Mouse (Mus musculus) midbrain, postnatal 0 days (tissue): ENCODE measurements around the gene Lrrc58. TPM values are rescaled to one million over a fixed set of nuclear protein-coding genes. Genes with fewer than 3 reads are reported as not detected.

Experiments
- ATAC-seq: fragments of 200-750 bp; cut with Nextera tagmentation; 2 replicates; pipeline ENCODE4 v1.8.0; 2017; ENCODE audit warnings: moderate number of reproducible peaks, mild to moderate bottlenecking, moderate TSS enrichment, moderate library complexity; ENCODE audit not compliant: low FRiP score
- DNase-seq: peaks from one replicate; pipeline ENCODE4 v3.0.0-alpha.2; 2015; ENCODE audit warnings: low spot score
- H3K27ac ChIP-seq: fragments of 300-500 bp; sonication (generic); 2 replicates; pipeline ENCODE4 v1.5.1; 2014; ENCODE audit warnings: low read depth, mild to moderate bottlenecking, low read length, mixed read lengths
- H3K27me3 ChIP-seq: fragments of 300-500 bp; sonication (generic); 2 replicates; pipeline ENCODE4 v1.6.1; 2014; ENCODE audit warnings: low read length, control low read depth, mixed read lengths; ENCODE audit not compliant: insufficient read depth
- H3K36me3 ChIP-seq: fragments of 300-500 bp; sonication (generic); 2 replicates; pipeline ENCODE4 v1.6.1; 2014; ENCODE audit warnings: low read length, control low read depth, mixed read lengths; ENCODE audit not compliant: insufficient read depth
- H3K4me1 ChIP-seq: fragments of 300-500 bp; sonication (generic); 2 replicates; pipeline ENCODE4 v1.6.1; 2014; ENCODE audit warnings: mild to moderate bottlenecking, control low read depth, antibody characterized with exemption, low read length, mixed read lengths; ENCODE audit not compliant: insufficient read depth
- H3K4me2 ChIP-seq: fragments of 300-500 bp; sonication (generic); 2 replicates; pipeline ENCODE4 v1.6.1; 2014; ENCODE audit warnings: low read depth, mild to moderate bottlenecking, low read length, mixed read lengths; ENCODE audit not compliant: poor library complexity, severe bottlenecking
- H3K4me3 ChIP-seq: fragments of 300-500 bp; sonication (generic); 2 replicates; pipeline ENCODE4 v1.5.1; 2014; ENCODE audit warnings: low read depth, mild to moderate bottlenecking, low read length, moderate library complexity
- H3K9ac ChIP-seq: fragments of 300-500 bp; sonication (generic); replicated peaks from 2 replicates; pipeline ENCODE4 v1.6.1; 2014; ENCODE audit warnings: mild to moderate bottlenecking, low read length, moderate library complexity, mixed read lengths; ENCODE audit not compliant: poor library complexity, severe bottlenecking
- H3K9me3 ChIP-seq: fragments of 300-500 bp; sonication (generic); 2 replicates; pipeline ENCODE4 v1.6.1; 2016; ENCODE audit warnings: low read length, control low read depth
- CTCF ChIP-seq: IDR thresholded peaks from 2 replicates; pipeline ENCODE4 v1.5.1; 2016; ENCODE audit warnings: antibody characterized with exemption, mild to moderate bottlenecking
- WGBS: fragments of 180-500 bp; shearing (Covaris S2); extraction: QIAGEN DNeasy Blood & Tissue Kit; methylation state at CpG from one replicate; pipeline ENCODE4 v1.1.7; 2014; 5-methylcytosine and 5-hydroxymethylcytosine counted together
- polyA plus RNA-seq: library from polyadenylated mRNA; unstranded; fragments of >200 nt; fragmentation: Nextera tagmentation; extraction: Ambion mirVana; gene quantifications from 2 replicates; pipeline ENCODE4 v1.2.1, GENCODE M21; 2015
- total RNA-seq: library from RNA; depleted of rRNA; stranded (reverse); fragments of >200 nt; gene quantifications from 2 replicates; pipeline ENCODE4 v1.2.3, GENCODE M21; 2014

Lrrc58 gene
- total and polyA plus RNA-seq, 2 experiments from 2014 or later = 46.1 to 88.2 TPM

DNA sequence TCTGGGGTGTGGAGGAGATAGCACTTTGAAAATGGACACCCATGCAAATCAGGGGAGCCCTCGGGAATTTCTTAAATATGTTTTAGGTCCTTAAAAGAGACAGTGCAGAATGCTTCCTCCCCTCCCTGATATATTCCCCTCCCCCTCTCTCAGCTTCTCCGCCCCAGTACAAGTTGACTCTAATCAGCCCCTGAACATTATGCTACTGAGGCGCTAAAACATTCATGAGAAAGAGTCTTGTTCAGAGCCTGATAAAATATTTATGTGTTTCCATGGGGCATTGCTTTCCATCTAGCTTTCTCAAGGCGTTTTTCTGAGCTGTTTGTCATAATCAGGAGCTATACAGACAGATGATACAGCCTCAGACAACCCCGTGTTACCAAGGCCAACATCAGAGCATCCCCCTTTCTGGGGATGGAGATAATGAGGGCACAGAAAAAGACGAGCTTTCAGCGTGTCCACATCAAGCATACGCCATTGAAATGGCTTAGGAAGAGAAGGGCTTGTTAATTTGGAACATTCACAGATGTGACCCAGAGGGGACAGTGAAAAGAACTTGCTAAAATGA is 52.7 kb downstream of the Lrrc58 start:
- H3K36me3 ChIP-seq = no peaks in the 10 kb centered on the region
- no peaks in the 10 kb centered on the region for H3K27me3 ChIP-seq
- H3K9me3 ChIP-seq = no peaks in the 10 kb centered on the region
- no peak overlapping the region for H3K9ac ChIP-seq
- no peak for TF ChIP-seq CTCF
- no peak overlapping the region for H3K4me3 ChIP-seq
- no peak overlapping the region for H3K4me2 ChIP-seq
- no peak for DNase-seq
- peak; percentile 66; the same call in 1 of the 2 replicates for ATAC-seq
- 22% methylated on average over 8 of the region's 8 CpGs for WGBS
- H3K4me1 ChIP-seq = peaks cover 5% of the 10 kb centered on the region; the same call in 1 of the 2 replicates
- H3K27ac ChIP-seq = peak overlapping the region; percentile 47; the same call in 1 of the 2 replicates

- 14% methylated on average over 7 of the region's 7 CpGs for WGBS
- Histone ChIP-seq H3K4me2 (peak overlapping the region; percentile 24), H3K4me1 (no peaks in the 10 kb centered on the region), H3K4me3 (no peak overlapping the region), H3K9ac (no peak overlapping the region), H3K36me3 (no peaks in the 10 kb centered on the region), H3K27ac (peak overlapping the region; percentile 59; the same call in 1 of the 2 replicates), H3K27me3 (no peaks in the 10 kb centered on the region), H3K9me3 (no peaks in the 10 kb centered on the region)
- ATAC-seq = peak; percentile 44; the same call in 1 of the 2 replicates
- DNase-seq = peak; percentile 63
- no peak for TF ChIP-seq CTCF
Measured at GRCm38 (mm10) chr16:37926087-37926486, 57.9 kb downstream of the Lrrc58 start.

DNA sequence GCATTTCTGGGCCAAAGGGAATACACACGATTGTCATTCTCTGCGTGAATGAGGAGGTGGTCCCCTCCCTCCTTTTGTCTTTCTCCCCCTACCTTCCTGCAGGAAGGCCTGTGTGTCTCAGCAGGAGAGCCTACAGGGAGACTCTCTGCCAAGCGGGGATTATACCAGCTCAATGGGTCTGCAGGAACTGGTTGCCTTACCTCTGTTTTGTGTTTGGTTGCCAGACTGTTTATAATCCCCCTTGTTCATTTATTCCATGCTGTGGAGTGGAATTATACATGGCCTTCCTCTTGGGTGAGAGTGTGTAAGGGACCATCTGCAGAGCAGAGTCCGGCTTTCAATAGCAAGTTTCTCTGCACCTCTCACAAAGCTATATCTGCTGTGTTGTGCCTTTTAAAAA is 58.9 kb downstream of the Lrrc58 start:
- no peak for TF ChIP-seq CTCF
- no peak overlapping the region for H3K4me2 ChIP-seq
- H3K27ac ChIP-seq = no peak overlapping the region
- no peak overlapping the region for H3K4me3 ChIP-seq
- no peaks in the 10 kb centered on the region for H3K27me3 ChIP-seq
- WGBS = 13% methylated on average over 4 of the region's 4 CpGs
- H3K9ac ChIP-seq = no peak overlapping the region
- DNase-seq = no peak
- no peak for ATAC-seq
- no peaks in the 10 kb centered on the region for H3K4me1 ChIP-seq
- H3K9me3 ChIP-seq = no peaks in the 10 kb centered on the region
- no peaks in the 10 kb centered on the region for H3K36me3 ChIP-seq

- 66% methylated on average over 2 of the region's 2 CpGs for WGBS
- no peak for TF ChIP-seq CTCF
Measured at GRCm38 (mm10) chr16:37929006-37929405, 60.8 kb downstream of the Lrrc58 start.

DNA sequence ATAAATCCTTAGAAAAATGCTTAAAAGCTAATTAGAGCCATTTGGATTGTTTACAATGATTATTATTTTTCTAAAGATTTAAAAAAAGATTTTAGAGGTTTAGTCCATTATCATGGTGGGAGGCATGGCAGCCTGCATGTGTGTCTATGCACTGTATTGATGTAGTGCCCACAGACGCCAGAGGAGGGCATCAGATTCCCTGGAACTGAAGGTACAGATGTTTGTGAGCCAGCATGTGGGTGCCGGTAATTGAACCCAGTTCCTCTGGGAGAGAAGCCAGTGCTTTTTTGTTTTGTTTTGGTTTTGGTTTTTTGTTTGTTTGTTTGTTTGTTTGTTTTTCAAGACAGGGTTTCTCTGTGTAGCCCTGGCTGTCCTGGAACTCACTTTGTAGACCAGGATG is 61.4 kb downstream of the Lrrc58 start:
- Histone ChIP-seq H3K4me1 (no peaks in the 10 kb centered on the region), H3K36me3 (no peaks in the 10 kb centered on the region), H3K27me3 (no peaks in the 10 kb centered on the region), H3K9me3 (no peaks in the 10 kb centered on the region), H3K9ac (no peak overlapping the region), H3K4me2 (no peak overlapping the region), H3K27ac (no peak overlapping the region), H3K4me3 (no peak overlapping the region)
- WGBS = 81% methylated on average over 2 of the region's 2 CpGs
- no peak for ATAC-seq
- peak; percentile 29; the same call in 1 of the 2 replicates for TF ChIP-seq CTCF
- DNase-seq = no peak

More at GRCm38 (mm10) chr16:37929006-37929405, 60.8 kb downstream of the Lrrc58 start:
- Histone ChIP-seq H3K27me3 (no peaks in the 10 kb centered on the region), H3K9ac (no peak overlapping the region), H3K4me2 (no peak overlapping the region), H3K4me3 (no peak overlapping the region), H3K4me1 (no peaks in the 10 kb centered on the region), H3K9me3 (no peaks in the 10 kb centered on the region), H3K36me3 (no peaks in the 10 kb centered on the region), H3K27ac (no peak overlapping the region)
- DNase-seq = no peak
- ATAC-seq = no peak

- H3K27me3 ChIP-seq = no peaks in the 10 kb centered on the region
- WGBS = 86% methylated on average over 2 of the region's 2 CpGs
- DNase-seq = no peak
- no peak overlapping the region for H3K27ac ChIP-seq
- no peaks in the 10 kb centered on the region for H3K36me3 ChIP-seq
- peak; percentile 27 for TF ChIP-seq CTCF
- H3K4me3 ChIP-seq = no peak overlapping the region
- H3K4me1 ChIP-seq = peaks cover 4% of the 10 kb centered on the region; the same call in 1 of the 2 replicates
- H3K4me2 ChIP-seq = no peak overlapping the region
- no peak for ATAC-seq
- H3K9me3 ChIP-seq = no peaks in the 10 kb centered on the region
- H3K9ac ChIP-seq = no peak overlapping the region
Measured at GRCm38 (mm10) chr16:37934932-37935331, 66.7 kb downstream of the Lrrc58 start.
